ENCODE assay signal across 22 mouse cellular contexts in the genomic region with DNA sequence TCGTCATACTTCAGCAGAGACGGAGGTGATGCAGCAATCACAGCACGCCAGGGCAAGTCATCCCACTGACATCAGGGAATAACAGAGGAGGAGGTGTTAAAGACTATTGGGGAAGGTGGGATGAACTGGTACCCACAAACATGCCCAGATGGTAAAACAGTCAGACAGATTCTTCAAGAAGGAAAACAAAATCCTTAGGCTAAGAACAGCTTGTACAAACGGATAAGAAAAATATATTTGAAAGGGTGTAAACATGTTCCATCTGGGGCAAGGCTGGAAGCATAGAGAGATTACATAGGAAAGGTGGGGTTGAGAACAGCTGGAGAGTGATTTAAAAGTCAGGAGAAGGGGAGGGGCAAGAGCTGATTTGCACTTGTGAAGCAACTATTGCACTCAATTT.
A peak's percentile ranks its signal among the peaks of the same experiment; 100 is the strongest.
DNase-seq lines count a peak whose midpoint lies in the region; ATAC-seq and TF ChIP-seq lines count a peak whose summit lies in the region.
"Had no signal": no experiment of that assay in that cellular context is flagged by ENCODE, and none has a peak within 500 bp of the region (broad histone marks: within the 10 kb centered on the region; RNA-seq: fewer than 3 reads in every experiment).

No protein-coding gene starts in this region.

- intact Hi-C loops in left cerebral cortex, postnatal 36 days (cut with DNase I): no loop called here

- H3K4me2 ChIP-seq in forebrain, embryonic 13.5 days: no peak overlapping the region
- H3K4me2 ChIP-seq in forebrain, embryonic 12.5 days: no peak overlapping the region
- H3K4me2 ChIP-seq: limb, embryonic 12.5 days; liver, embryonic 12.5 days had no signal

- no peak for TF ChIP-seq CTCF in layer of hippocampus, adult 2 months (conservative IDR thresholded peaks at IDR 0.05)

- no peaks in the 10 kb centered on the region for H3K4me1 ChIP-seq in forebrain, embryonic 13.5 days
- H3K4me1 ChIP-seq in forebrain, embryonic 12.5 days: no peaks in the 10 kb centered on the region
- H3K4me1 ChIP-seq: limb, embryonic 12.5 days; liver, embryonic 12.5 days; megakaryocyte, embryonic 14.5 days had no signal

- H3K4me3 ChIP-seq in forebrain, embryonic 13.5 days: no peak overlapping the region
- H3K4me3 ChIP-seq in forebrain, embryonic 12.5 days (replicated peaks): no peak overlapping the region
- no peak overlapping the region for H3K4me3 ChIP-seq in layer of hippocampus, adult 2 months
- H3K4me3 ChIP-seq: limb, embryonic 12.5 days; liver, embryonic 12.5 days; megakaryocyte, embryonic 14.5 days had no signal

- no peaks in the 10 kb centered on the region for H3K36me3 ChIP-seq in forebrain, embryonic 13.5 days (ENCODE audit: poor library complexity, severe bottlenecking)
- H3K36me3 ChIP-seq in forebrain, embryonic 12.5 days (replicated peaks): no peaks in the 10 kb centered on the region
- H3K36me3 ChIP-seq: limb, embryonic 12.5 days; liver, embryonic 12.5 days had no signal

- ATAC-seq in forebrain, embryonic 13.5 days: peak; percentile 89
- ATAC-seq in forebrain, embryonic 12.5 days (ENCODE audit: low FRiP score): no peak
- ATAC-seq: liver, embryonic 12.5 days; Patski had no signal

- H3K9me3 ChIP-seq in forebrain, embryonic 13.5 days (replicated peaks): no peaks in the 10 kb centered on the region
- no peaks in the 10 kb centered on the region for H3K9me3 ChIP-seq in forebrain, embryonic 12.5 days
- H3K9me3 ChIP-seq: limb, embryonic 12.5 days; liver, embryonic 12.5 days; megakaryocyte, embryonic 14.5 days had no signal

- WGBS in forebrain, embryonic 13.5 days: 71% methylated on average over 4 of the region's 4 CpGs
- 69% methylated on average over 4 of the region's 4 CpGs for WGBS in forebrain, embryonic 12.5 days

- no peak overlapping the region for H3K9ac ChIP-seq in forebrain, embryonic 13.5 days
- no peak overlapping the region for H3K9ac ChIP-seq in forebrain, embryonic 12.5 days
- H3K9ac ChIP-seq: limb, embryonic 12.5 days; liver, embryonic 12.5 days had no signal

- no peak overlapping the region for H3K27ac ChIP-seq in forebrain, embryonic 13.5 days
- no peak overlapping the region for H3K27ac ChIP-seq in forebrain, embryonic 12.5 days
- peak overlapping the region; percentile 40; the same call in 1 of the 2 replicates for H3K27ac ChIP-seq in layer of hippocampus, adult 2 months
- H3K27ac ChIP-seq: limb, embryonic 12.5 days; liver, embryonic 12.5 days had no signal

- peak; percentile 14 for DNase-seq in layer of hippocampus, adult 11-12 months (ENCODE audit: low spot score)
- DNase-seq in layer of hippocampus, postnatal 25 days (ENCODE audit: extremely low spot score in 1 of 2, low spot score in 1 of 2): no peak
- peak; percentile 17 to 37 for DNase-seq in layer of hippocampus, adult 2 months (ENCODE audit: low spot score in 2 of 2)
- DNase-seq in left cerebral cortex, postnatal 36 days (ENCODE audit: low spot score in 2 of 2): peak; percentile 21 to 34
- DNase-seq in kidney, adult 11 months: no peak
- no peak for DNase-seq in adrenal gland, postnatal 36 days
- DNase-seq: adrenal gland, postnatal 10 days; cerebellum, adult 18-20 months; cerebellum, postnatal 25 days; embryo, embryonic 11 days; gastrocnemius, postnatal 14 days; kidney, adult 2 months; kidney, postnatal 10 days; lung, adult 2 months; midbrain, embryonic 14.5 days; thymus, postnatal 36 days had no signal

- H3K27me3 ChIP-seq in forebrain, embryonic 13.5 days: no peaks in the 10 kb centered on the region
- no peaks in the 10 kb centered on the region for H3K27me3 ChIP-seq in forebrain, embryonic 12.5 days
- H3K27me3 ChIP-seq: limb, embryonic 12.5 days; liver, embryonic 12.5 days; megakaryocyte, embryonic 14.5 days; Patski had no signal

Comparison
In these comparisons a context has a peak if more than half of its experiments do, and no peak if none do; other contexts are left out.
1. DNase-seq: peak in layer of hippocampus, adult 11-12 months (single experiment), layer of hippocampus, adult 2 months (2 of 2) and left cerebral cortex, postnatal 36 days (2 of 2); none in layer of hippocampus, postnatal 25 days (0 of 2), kidney, adult 11 months (single experiment) and adrenal gland, postnatal 36 days (0 of 2).